Mouse (Mus musculus): ENCODE measurements around the gene Gm28035. TPM values are rescaled to one million over a fixed set of nuclear protein-coding genes. Genes with fewer than 3 reads are reported as not detected.
A peak's percentile ranks its signal among the peaks of the same experiment; 100 is the strongest.

The Gm28035 gene
- 0.09 and 0.16 TPM in 2 replicates for polyA plus RNA-seq (2016; fragmentation: Nextera tagmentation; extraction: Ambion mirVana)

GRCm38 (mm10) chr2:30240267-30240666, at the start of gene Gm28035:
TSS of gene Gm28035 (plus strand) at chr2:30240567.
- Histone ChIP-seq H3K4me1 (peaks cover 41% of the 10 kb centered on the region), H3K9me3 (no peaks in the 10 kb centered on the region), H3K27ac (no peak within 1 kb of the TSS), H3K27me3 (ENCODE audit: poor library complexity, severe bottlenecking) (no peaks in the 10 kb centered on the region), H3K36me3 (replicated peaks) (peaks cover 62% of the 10 kb centered on the region), H3K4me3 (peak within 1 kb of the TSS; percentile 98; the same call in 1 of the 2 replicates)
- DNase-seq (ENCODE audit: extremely low spot score, low spot score): no peak
- WGBS: 85% methylated on average over 2 of the region's 2 CpGs

GRCm38 (mm10) chr2:30191790-30192580, 48.4 kb upstream of the Gm28035 start:
- H3K4me3 ChIP-seq: no peak overlapping the region
- no peaks in the 10 kb centered on the region for H3K36me3 ChIP-seq (replicated peaks)
- WGBS: 88% methylated on average over 12 of the region's 12 CpGs
- H3K27ac ChIP-seq: no peak overlapping the region
- no peak for DNase-seq (ENCODE audit: extremely low spot score, low spot score)
- 0 out of 2 replicates have a peak, but pooled peaks cover 3% of the 10 kb centered on the region for H3K4me1 ChIP-seq
- H3K9me3 ChIP-seq: no peaks in the 10 kb centered on the region
- H3K27me3 ChIP-seq (ENCODE audit: poor library complexity, severe bottlenecking): no peaks in the 10 kb centered on the region

GRCm38 (mm10) chr2:30194656-30195055, 45.7 kb upstream of the Gm28035 start:
- WGBS: 82% methylated on average over 3 of the region's 3 CpGs
- Histone ChIP-seq H3K27me3 (ENCODE audit: poor library complexity, severe bottlenecking) (no peaks in the 10 kb centered on the region), H3K9me3 (no peaks in the 10 kb centered on the region), H3K4me3 (no peak overlapping the region), H3K4me1 (0 out of 2 replicates have a peak, but pooled peaks cover 3% of the 10 kb centered on the region), H3K27ac (peak overlapping the region; percentile 13; the same call in 1 of the 2 replicates), H3K36me3 (replicated peaks) (no peaks in the 10 kb centered on the region)
- DNase-seq (ENCODE audit: extremely low spot score, low spot score): no peak

- WGBS: 71% methylated on average over 4 of the region's 4 CpGs
These were observed 42.3 kb upstream of the Gm28035 start for GRCm38 (mm10) chr2:30198021-30198420.

GRCm38 (mm10) chr2:30199984-30200383, 40.4 kb upstream of the Gm28035 start:
- Histone ChIP-seq H3K9me3 (no peaks in the 10 kb centered on the region), H3K27ac (no peak overlapping the region), H3K4me1 (peaks cover 6% of the 10 kb centered on the region), H3K4me3 (no peak overlapping the region), H3K36me3 (replicated peaks) (no peaks in the 10 kb centered on the region), H3K27me3 (ENCODE audit: poor library complexity, severe bottlenecking) (no peaks in the 10 kb centered on the region)
- 88% methylated on average over 1 of the region's 1 CpGs for WGBS
- no peak for DNase-seq (ENCODE audit: extremely low spot score, low spot score)

More at GRCm38 (mm10) chr2:30198021-30198420, 42.3 kb upstream of the Gm28035 start:
- no peak for DNase-seq (ENCODE audit: extremely low spot score, low spot score)
- no peak overlapping the region for H3K4me3 ChIP-seq
- H3K4me1 ChIP-seq: 0 out of 2 replicates have a peak, but pooled peaks cover 3% of the 10 kb centered on the region
- H3K27me3 ChIP-seq (ENCODE audit: poor library complexity, severe bottlenecking): no peaks in the 10 kb centered on the region
- H3K27ac ChIP-seq: no peak overlapping the region
- no peaks in the 10 kb centered on the region for H3K9me3 ChIP-seq
- H3K36me3 ChIP-seq (replicated peaks): no peaks in the 10 kb centered on the region

GRCm38 (mm10) chr2:30200388-30200925, 39.9 kb upstream of the Gm28035 start:
- Histone ChIP-seq H3K27ac (no peak overlapping the region), H3K4me3 (no peak overlapping the region), H3K4me1 (peaks cover 6% of the 10 kb centered on the region), H3K27me3 (ENCODE audit: poor library complexity, severe bottlenecking) (no peaks in the 10 kb centered on the region), H3K9me3 (no peaks in the 10 kb centered on the region), H3K36me3 (replicated peaks) (no peaks in the 10 kb centered on the region)
- no peak for DNase-seq (ENCODE audit: extremely low spot score, low spot score)
- 92% methylated on average over 5 of the region's 5 CpGs for WGBS

- H3K9me3 ChIP-seq: no peaks in the 10 kb centered on the region
- no peak overlapping the region for H3K27ac ChIP-seq
- H3K4me3 ChIP-seq: no peak overlapping the region
- DNase-seq (ENCODE audit: extremely low spot score, low spot score): no peak
- 72% methylated on average over 7 of the region's 7 CpGs for WGBS
- no peaks in the 10 kb centered on the region for H3K27me3 ChIP-seq (ENCODE audit: poor library complexity, severe bottlenecking)
- H3K4me1 ChIP-seq: peaks cover 15% of the 10 kb centered on the region
- H3K36me3 ChIP-seq (replicated peaks): no peaks in the 10 kb centered on the region
These were observed 36.9 kb upstream of the Gm28035 start for GRCm38 (mm10) chr2:30203439-30203838.

- peaks cover 16% of the 10 kb centered on the region for H3K4me1 ChIP-seq
- WGBS: 4% methylated on average over 13 of the region's 13 CpGs
- H3K4me3 ChIP-seq: peak overlapping the region; percentile 72
- no peaks in the 10 kb centered on the region for H3K27me3 ChIP-seq (ENCODE audit: poor library complexity, severe bottlenecking)
- H3K36me3 ChIP-seq (replicated peaks): no peaks in the 10 kb centered on the region
- peak overlapping the region; percentile 81 for H3K27ac ChIP-seq
- H3K9me3 ChIP-seq: no peaks in the 10 kb centered on the region
- DNase-seq (ENCODE audit: extremely low spot score, low spot score): no peak
These were observed 35.1 kb upstream of the Gm28035 start for GRCm38 (mm10) chr2:30205255-30205628.

GRCm38 (mm10) chr2:30205629-30206357, 34.6 kb upstream of the Gm28035 start, which contains the start of gene Kyat1:
TSS of gene Kyat1 (minus strand) at chr2:30205847.
- H3K36me3 ChIP-seq (replicated peaks): no peaks in the 10 kb centered on the region
- H3K4me1 ChIP-seq: peaks cover 22% of the 10 kb centered on the region
- under 1% methylated on average over 44 of the region's 44 CpGs for WGBS
- H3K27me3 ChIP-seq (ENCODE audit: poor library complexity, severe bottlenecking): no peaks in the 10 kb centered on the region
- H3K4me3 ChIP-seq: peak within 1 kb of the TSS; percentile 72
- H3K27ac ChIP-seq: peak within 1 kb of the TSS; percentile 81
- H3K9me3 ChIP-seq: no peaks in the 10 kb centered on the region
- peak; percentile 93 for DNase-seq (ENCODE audit: extremely low spot score, low spot score)

GRCm38 (mm10) chr2:30207401-30207800, 33.0 kb upstream of the Gm28035 start:
- 82% methylated on average over 4 of the region's 4 CpGs for WGBS
- DNase-seq (ENCODE audit: extremely low spot score, low spot score): no peak
- H3K4me3 ChIP-seq: no peak overlapping the region; the same call in 1 of the 2 replicates
- H3K9me3 ChIP-seq: no peaks in the 10 kb centered on the region
- H3K36me3 ChIP-seq (replicated peaks): no peaks in the 10 kb centered on the region
- H3K27ac ChIP-seq: no peak overlapping the region
- no peaks in the 10 kb centered on the region for H3K27me3 ChIP-seq (ENCODE audit: poor library complexity, severe bottlenecking)
- H3K4me1 ChIP-seq: peaks cover 22% of the 10 kb centered on the region

- Histone ChIP-seq H3K27ac (no peak overlapping the region), H3K27me3 (ENCODE audit: poor library complexity, severe bottlenecking) (no peaks in the 10 kb centered on the region), H3K4me3 (no peak overlapping the region), H3K9me3 (no peaks in the 10 kb centered on the region), H3K4me1 (peaks cover 22% of the 10 kb centered on the region), H3K36me3 (replicated peaks) (no peaks in the 10 kb centered on the region)
- 84% methylated on average over 5 of the region's 5 CpGs for WGBS
- no peak for DNase-seq (ENCODE audit: extremely low spot score, low spot score)
These were observed 32.5 kb upstream of the Gm28035 start for GRCm38 (mm10) chr2:30207886-30208285.

- DNase-seq (ENCODE audit: extremely low spot score, low spot score): no peak
- 79% methylated on average over 6 of the region's 6 CpGs for WGBS
- no peaks in the 10 kb centered on the region for H3K9me3 ChIP-seq
- no peak overlapping the region for H3K4me3 ChIP-seq
- peaks cover 9% of the 10 kb centered on the region for H3K4me1 ChIP-seq
- H3K27me3 ChIP-seq (ENCODE audit: poor library complexity, severe bottlenecking): no peaks in the 10 kb centered on the region
- no peak overlapping the region for H3K27ac ChIP-seq
- H3K36me3 ChIP-seq (replicated peaks): no peaks in the 10 kb centered on the region
These were observed 28.8 kb upstream of the Gm28035 start for GRCm38 (mm10) chr2:30211408-30212168.
